Mouse (Mus musculus): ENCODE results near the gene Krt2. TPM values are rescaled to one million over a fixed set of nuclear protein-coding genes. Genes with fewer than 3 reads are reported as not detected.

Gene Krt2
- polyA plus RNA-seq, 1 experiment from 2014 or later, result not detected

DNA sequence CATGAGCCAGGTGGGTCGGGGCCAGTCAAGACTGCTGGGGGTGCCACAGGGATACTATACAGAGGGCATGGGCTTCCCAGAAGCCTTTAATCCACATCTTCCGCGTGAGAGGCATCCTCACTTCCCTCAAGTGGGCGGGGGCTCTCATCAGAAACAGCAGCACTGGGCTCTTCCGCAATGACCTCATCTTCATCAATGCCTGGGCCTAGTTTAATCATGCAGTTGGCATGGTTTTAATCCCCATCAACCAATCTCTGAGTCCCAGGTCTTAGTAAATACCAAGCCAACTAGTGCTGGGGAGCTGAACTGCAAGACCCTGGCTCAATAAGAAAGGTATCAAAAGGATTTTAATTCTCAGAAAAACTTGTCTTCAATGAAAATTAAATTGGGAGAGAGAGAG is 11.5 kb upstream of the Krt2 start:
- TF ChIP-seq CTCF (IDR thresholded peaks at IDR 0.05; ENCODE audit: low read depth), result no peak
- no peak for ATAC-seq (ENCODE audit: insufficient read depth)
- no peak overlapping the region for H3K4me2 ChIP-seq
- H3K27me3 ChIP-seq (ENCODE audit: insufficient read depth, low read length), result no peaks in the 10 kb centered on the region
- no peak for DNase-seq
- no peak overlapping the region for H3K4me3 ChIP-seq (ENCODE audit: low read depth, low read length)
- no peaks in the 10 kb centered on the region for H3K9me3 ChIP-seq (ENCODE audit: low read depth, low read length)
- H3K9ac ChIP-seq, result no peak overlapping the region
- no peaks in the 10 kb centered on the region for H3K4me1 ChIP-seq (ENCODE audit: insufficient read depth)
- H3K27ac ChIP-seq (ENCODE audit: low read depth), result no peak overlapping the region
- WGBS, result 62% methylated on average over 5 of the region's 5 CpGs
- H3K36me3 ChIP-seq (ENCODE audit: insufficient read depth), result no peaks in the 10 kb centered on the region

DNA sequence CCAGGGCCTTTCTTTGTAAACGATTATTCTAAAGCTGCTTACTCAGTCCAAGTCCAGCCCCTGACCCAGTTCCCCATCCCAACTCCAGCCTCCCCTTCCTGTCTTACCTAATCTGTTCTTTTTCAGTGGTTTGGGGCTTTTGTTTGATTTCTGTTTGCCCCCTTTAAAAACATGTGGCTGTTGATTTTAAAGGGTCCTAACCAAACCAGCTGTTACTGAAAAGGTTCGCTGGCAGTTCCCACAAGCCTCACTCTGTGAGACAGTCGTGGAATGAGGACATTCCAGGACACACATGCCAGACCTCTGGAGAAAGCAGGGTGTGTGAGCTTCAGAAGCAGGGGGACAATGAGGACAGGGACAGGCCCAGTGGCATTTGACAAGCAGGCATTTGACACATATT is 3.8 kb upstream of the Krt2 start:
- Histone ChIP-seq H3K27me3 (ENCODE audit: insufficient read depth, low read length) (no peaks in the 10 kb centered on the region), H3K4me2 (no peak overlapping the region), H3K4me1 (ENCODE audit: insufficient read depth) (no peaks in the 10 kb centered on the region), H3K9ac (no peak overlapping the region), H3K27ac (ENCODE audit: low read depth) (no peak overlapping the region), H3K4me3 (ENCODE audit: low read depth, low read length) (no peak overlapping the region), H3K9me3 (ENCODE audit: low read depth, low read length) (no peaks in the 10 kb centered on the region), H3K36me3 (ENCODE audit: insufficient read depth) (no peaks in the 10 kb centered on the region)
- ATAC-seq (ENCODE audit: insufficient read depth) (no peak), DNase-seq (no peak)
- TF ChIP-seq CTCF (IDR thresholded peaks at IDR 0.05; ENCODE audit: low read depth), result no peak
- 15% methylated on average over 3 of the region's 3 CpGs for WGBS

DNA sequence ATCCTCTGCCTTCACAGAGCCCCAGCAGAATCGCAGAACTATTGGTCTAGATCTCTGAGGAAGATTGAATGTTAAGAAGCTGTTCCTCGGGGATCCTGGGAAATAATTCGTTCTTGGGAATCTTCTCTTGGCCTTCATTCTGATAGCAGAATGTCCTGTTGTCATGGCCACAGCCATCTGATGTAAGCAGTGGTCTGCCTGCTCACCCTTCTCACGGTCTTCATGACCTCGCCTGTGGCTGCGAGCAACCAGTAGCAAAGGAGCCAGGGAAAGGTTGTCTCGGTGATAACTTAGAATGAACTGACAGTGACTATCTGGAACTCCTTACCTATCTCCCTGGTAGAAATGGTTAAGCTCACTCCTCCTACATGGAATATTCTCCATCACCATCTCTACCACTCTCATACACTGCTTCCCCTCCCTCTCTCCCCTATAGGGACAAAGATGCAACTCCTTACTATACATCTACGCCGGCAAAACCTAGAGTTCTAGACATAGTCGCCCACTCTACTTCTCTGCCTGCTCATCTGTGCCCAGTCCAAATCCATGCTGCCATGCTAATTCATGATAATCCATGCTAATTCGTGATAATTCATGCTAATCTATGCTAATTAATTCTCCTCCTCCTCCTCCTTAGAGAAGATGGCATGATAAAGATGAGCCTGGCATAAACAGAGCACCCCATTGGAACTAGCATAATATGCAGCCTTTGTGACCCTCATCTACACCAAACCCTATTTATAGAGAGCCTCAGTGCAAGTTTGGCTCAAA is 14.7 kb downstream of the Krt2 start:
- Histone ChIP-seq H3K4me2 (no peak overlapping the region), H3K27me3 (ENCODE audit: insufficient read depth, low read length) (no peaks in the 10 kb centered on the region), H3K36me3 (ENCODE audit: insufficient read depth) (no peaks in the 10 kb centered on the region), H3K9me3 (ENCODE audit: low read depth, low read length) (no peaks in the 10 kb centered on the region), H3K4me1 (ENCODE audit: insufficient read depth) (no peaks in the 10 kb centered on the region), H3K4me3 (ENCODE audit: low read depth, low read length) (no peak overlapping the region), H3K27ac (ENCODE audit: low read depth) (no peak overlapping the region), H3K9ac (no peak overlapping the region)
- DNase-seq (no peak), ATAC-seq (ENCODE audit: insufficient read depth) (no peak)
- TF ChIP-seq CTCF (IDR thresholded peaks at IDR 0.05; ENCODE audit: low read depth), result no peak
- 74% methylated on average over 11 of the region's 11 CpGs for WGBS

DNA sequence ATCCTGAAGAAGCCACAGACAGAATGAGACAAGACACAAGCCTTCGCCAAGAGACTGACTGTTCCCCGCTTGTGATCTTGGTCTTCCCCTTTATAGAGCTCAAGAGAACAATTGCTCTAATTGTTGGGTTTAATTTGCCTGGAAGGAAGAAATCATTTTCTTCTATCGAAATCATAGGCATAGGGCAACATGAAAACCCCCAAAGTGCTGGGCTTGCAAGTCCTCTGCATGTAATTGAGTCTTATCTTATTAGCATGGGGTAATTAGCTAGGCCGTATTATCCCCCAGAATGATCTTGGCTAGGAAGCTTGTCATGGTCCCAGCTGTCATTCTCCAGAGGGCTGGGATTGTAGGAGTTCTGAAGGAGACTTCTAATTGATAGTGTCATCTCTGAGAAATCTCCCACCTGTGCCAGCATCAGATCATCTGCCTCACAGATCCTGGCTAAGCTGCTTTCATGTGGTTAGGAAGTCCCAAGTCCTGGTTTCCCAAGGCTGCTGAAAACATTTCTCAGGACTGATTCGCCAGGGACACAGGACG is 15.6 kb downstream of the Krt2 start, which contains the start of gene Krt73:
TSS of gene Krt73 (minus strand) at position 51 of the 540 bp plus-strand sequence.
- WGBS, result 77% methylated on average over 6 of the region's 6 CpGs
- Histone ChIP-seq H3K27ac (ENCODE audit: low read depth) (no peak within 1 kb of the TSS), H3K9ac (no peak within 1 kb of the TSS), H3K4me2 (no peak within 1 kb of the TSS), H3K9me3 (ENCODE audit: low read depth, low read length) (no peaks in the 10 kb centered on the region), H3K36me3 (ENCODE audit: insufficient read depth) (no peaks in the 10 kb centered on the region), H3K4me3 (ENCODE audit: low read depth, low read length) (no peak within 1 kb of the TSS), H3K27me3 (ENCODE audit: insufficient read depth, low read length) (no peaks in the 10 kb centered on the region), H3K4me1 (ENCODE audit: insufficient read depth) (no peaks in the 10 kb centered on the region)
- ATAC-seq (ENCODE audit: insufficient read depth) (no peak), DNase-seq (no peak)
- TF ChIP-seq CTCF (IDR thresholded peaks at IDR 0.05; ENCODE audit: low read depth), result no peak

DNA sequence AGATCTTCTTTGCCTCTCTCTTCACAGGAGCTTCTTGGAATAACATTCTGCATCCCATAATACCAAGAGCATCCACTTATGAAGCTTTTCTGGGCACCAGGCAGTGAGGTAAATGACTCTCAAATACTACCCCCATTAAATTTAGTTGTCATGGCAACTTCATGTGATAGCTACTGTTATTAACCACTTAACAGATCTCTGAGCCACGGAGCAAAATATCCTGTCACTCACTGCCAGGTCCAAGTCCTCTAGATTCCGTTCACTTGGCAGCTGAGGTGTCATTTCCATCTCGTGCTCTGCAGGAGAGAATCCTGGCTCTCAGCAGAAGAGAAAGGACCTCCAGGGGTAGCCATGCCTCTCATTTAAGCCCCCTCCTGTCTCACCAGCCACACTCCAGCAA is 27.1 kb downstream of the Krt2 start:
- ATAC-seq (ENCODE audit: insufficient read depth) (no peak), DNase-seq (no peak)
- no peak overlapping the region for H3K27ac ChIP-seq (ENCODE audit: low read depth)
- no peak overlapping the region for H3K9ac ChIP-seq
- H3K4me3 ChIP-seq (ENCODE audit: low read depth, low read length), result no peak overlapping the region
- H3K4me1 ChIP-seq (ENCODE audit: insufficient read depth), result no peaks in the 10 kb centered on the region
- H3K9me3 ChIP-seq (ENCODE audit: low read depth, low read length), result no peaks in the 10 kb centered on the region
- H3K4me2 ChIP-seq, result no peak overlapping the region
- H3K36me3 ChIP-seq (ENCODE audit: insufficient read depth), result no peaks in the 10 kb centered on the region
- 23% methylated on average over 3 of the region's 3 CpGs for WGBS
- H3K27me3 ChIP-seq (ENCODE audit: insufficient read depth, low read length), result no peaks in the 10 kb centered on the region
- TF ChIP-seq CTCF (IDR thresholded peaks at IDR 0.05; ENCODE audit: low read depth), result no peak

DNA sequence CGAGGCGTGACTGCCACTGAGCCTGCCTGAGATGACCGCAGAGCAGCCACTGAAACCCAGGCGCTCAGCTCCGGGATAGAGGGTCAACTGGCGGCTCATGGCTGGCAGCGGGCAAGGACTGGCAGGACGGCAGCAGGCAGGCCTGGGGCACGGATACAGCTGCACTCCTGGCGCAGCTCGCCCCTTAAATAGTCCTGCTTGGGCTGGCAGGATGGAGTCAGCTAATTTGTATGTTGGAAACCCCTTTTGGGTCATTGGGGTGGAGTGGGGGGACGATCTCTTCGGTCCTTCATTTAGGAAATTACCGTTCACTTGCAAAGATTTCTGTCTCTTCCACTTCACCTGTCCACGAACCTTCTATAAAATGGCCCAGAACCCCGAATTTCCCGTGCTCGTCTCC is 31.6 kb downstream of the Krt2 start, which contains the start of gene Krt72:
TSS of gene Krt72 (minus strand) at position 101 of the 400 bp plus-strand sequence.
- H3K27me3 ChIP-seq (ENCODE audit: insufficient read depth, low read length), result no peaks in the 10 kb centered on the region
- WGBS, result 87% methylated on average over 18 of the region's 18 CpGs

DNA sequence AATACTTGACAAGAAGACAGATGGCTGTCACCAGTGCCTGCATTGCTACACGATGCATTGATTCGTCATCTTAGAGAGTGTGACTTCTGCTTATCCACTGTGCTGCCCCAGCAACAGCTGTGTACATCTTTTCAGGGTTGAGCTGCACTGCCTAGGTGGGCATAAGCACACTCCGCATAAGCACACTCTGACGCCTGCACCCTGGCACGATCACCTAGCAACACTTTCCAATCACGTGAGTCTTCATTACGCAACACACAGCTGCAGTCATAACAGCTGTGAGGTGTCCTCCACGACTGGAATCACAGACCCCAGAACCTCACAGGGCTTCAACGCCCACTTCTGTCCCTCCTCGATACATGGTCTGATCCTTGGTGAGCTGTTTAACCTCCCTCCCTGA is 44.5 kb downstream of the Krt2 start:
- no peaks in the 10 kb centered on the region for H3K27me3 ChIP-seq (ENCODE audit: insufficient read depth, low read length)
- H3K4me1 ChIP-seq (ENCODE audit: insufficient read depth), result no peaks in the 10 kb centered on the region
- DNase-seq (peak; percentile 5), ATAC-seq (ENCODE audit: insufficient read depth) (peak; percentile 23; the same call in 1 of the 2 replicates)
- no peak for TF ChIP-seq CTCF (IDR thresholded peaks at IDR 0.05; ENCODE audit: low read depth)
- no peaks in the 10 kb centered on the region for H3K9me3 ChIP-seq (ENCODE audit: low read depth, low read length)
- WGBS, result 42% methylated on average over 10 of the region's 10 CpGs
- no peak overlapping the region for H3K9ac ChIP-seq
- no peak overlapping the region for H3K27ac ChIP-seq (ENCODE audit: low read depth)
- H3K36me3 ChIP-seq (ENCODE audit: insufficient read depth), result no peaks in the 10 kb centered on the region
- no peak overlapping the region for H3K4me2 ChIP-seq
- no peak overlapping the region for H3K4me3 ChIP-seq (ENCODE audit: low read depth, low read length)

More for the DNA sequence above, 31.6 kb downstream of the Krt2 start, which contains the start of gene Krt72:
- Histone ChIP-seq H3K4me2 (no peak within 1 kb of the TSS), H3K36me3 (ENCODE audit: insufficient read depth) (no peaks in the 10 kb centered on the region), H3K4me1 (ENCODE audit: insufficient read depth) (no peaks in the 10 kb centered on the region), H3K9me3 (ENCODE audit: low read depth, low read length) (no peaks in the 10 kb centered on the region), H3K4me3 (ENCODE audit: low read depth, low read length) (no peak within 1 kb of the TSS), H3K9ac (no peak within 1 kb of the TSS), H3K27ac (ENCODE audit: low read depth) (no peak within 1 kb of the TSS)
- DNase-seq, result no peak
- no peak for TF ChIP-seq CTCF (IDR thresholded peaks at IDR 0.05; ENCODE audit: low read depth)
- ATAC-seq (ENCODE audit: insufficient read depth), result no peak
